In genomic region chr12:117160211-117160891, GRCm38 (mm10) we compare ENCODE assay signal across 9 mouse cellular contexts.
A peak's percentile ranks its signal among the peaks of the same experiment; 100 is the strongest.
DNase-seq lines count a peak whose midpoint lies in the region; ATAC-seq lines count a peak whose summit lies in the region.
"Had no signal": no experiment of that assay in that cellular context is flagged by ENCODE, and none has a peak within 500 bp of the region (broad histone marks: within the 10 kb centered on the region; RNA-seq: fewer than 3 reads in every experiment).

No protein-coding gene starts in this region.

- no peaks in the 10 kb centered on the region for H3K36me3 ChIP-seq in heart, embryonic 15.5 days
- no peaks in the 10 kb centered on the region for H3K36me3 ChIP-seq in hindbrain, embryonic 16.5 days (ENCODE audit: control insufficient read depth, insufficient read depth, low read length)
- H3K36me3 ChIP-seq in neural tube, embryonic 12.5 days = no peaks in the 10 kb centered on the region

- DNase-seq in heart, adult 11 months = no peak
- DNase-seq in embryo, embryonic 11 days = peak; percentile 60
- no peak for DNase-seq in left cerebral cortex, postnatal 10 days (ENCODE audit: extremely low spot score in 1 of 2, low spot score in 2 of 2)
- no peak for DNase-seq in adrenal gland, adult 18-20 months (ENCODE audit: low spot score in 2 of 2)
- DNase-seq in layer of hippocampus, adult 18-20 months (ENCODE audit: low spot score in 2 of 2) = no peak
- DNase-seq: liver had no signal

- H3K27ac ChIP-seq in heart, embryonic 15.5 days = no peak overlapping the region
- H3K27ac ChIP-seq in hindbrain, embryonic 16.5 days (ENCODE audit: low read depth, low read length) = peak overlapping the region; percentile 66
- H3K27ac ChIP-seq in neural tube, embryonic 12.5 days = 0 out of 2 replicates have a peak overlapping the region, but pooled peaks have one; percentile 15

- intact Hi-C loops in left cerebral cortex, postnatal 10 days (cut with DNase I) = no loop called here

- peak overlapping the region; percentile 40 for H3K4me3 ChIP-seq in heart, embryonic 15.5 days
- peak overlapping the region; percentile 35 for H3K4me3 ChIP-seq in hindbrain, embryonic 16.5 days (ENCODE audit: low read length)
- peak overlapping the region; percentile 22 for H3K4me3 ChIP-seq in neural tube, embryonic 12.5 days

- H3K9ac ChIP-seq in heart, embryonic 15.5 days = no peak overlapping the region
- H3K9ac ChIP-seq in hindbrain, embryonic 16.5 days (ENCODE audit: low read depth, low read length) = peak overlapping the region; percentile 57
- H3K9ac ChIP-seq in neural tube, embryonic 12.5 days = peak overlapping the region; percentile 42; the same call in 1 of the 2 replicates

- H3K27me3 ChIP-seq in heart, embryonic 15.5 days = peaks cover 81% of the 10 kb centered on the region
- H3K27me3 ChIP-seq in hindbrain, embryonic 16.5 days (replicated peaks; ENCODE audit: control insufficient read depth, insufficient read depth, low read length) = 0 out of 2 replicates have a peak, but pooled peaks cover 3% of the 10 kb centered on the region
- H3K27me3 ChIP-seq in neural tube, embryonic 12.5 days (replicated peaks) = peaks cover 10% of the 10 kb centered on the region

- no peaks in the 10 kb centered on the region for H3K9me3 ChIP-seq in heart, embryonic 15.5 days (replicated peaks)
- no peaks in the 10 kb centered on the region for H3K9me3 ChIP-seq in hindbrain, embryonic 16.5 days (ENCODE audit: control insufficient read depth, low read length)
- H3K9me3 ChIP-seq in neural tube, embryonic 12.5 days = no peaks in the 10 kb centered on the region

- peaks cover 14% of the 10 kb centered on the region for H3K4me1 ChIP-seq in heart, embryonic 15.5 days (replicated peaks)
- H3K4me1 ChIP-seq in hindbrain, embryonic 16.5 days (ENCODE audit: control insufficient read depth, insufficient read depth, low read depth, low read length) = peaks cover 27% of the 10 kb centered on the region
- peaks cover 42% of the 10 kb centered on the region for H3K4me1 ChIP-seq in neural tube, embryonic 12.5 days

- H3K4me2 ChIP-seq in heart, embryonic 15.5 days = peak overlapping the region; percentile 62
- peak overlapping the region; percentile 63 for H3K4me2 ChIP-seq in hindbrain, embryonic 16.5 days (ENCODE audit: low read length)
- peak overlapping the region; percentile 60 for H3K4me2 ChIP-seq in neural tube, embryonic 12.5 days (replicated peaks)

- 6% methylated on average over 30 of the region's 30 CpGs for WGBS in heart, embryonic 15.5 days
- WGBS in hindbrain, embryonic 16.5 days = 6% methylated on average over 28 of the region's 30 CpGs
- WGBS in neural tube, embryonic 12.5 days = 2% methylated on average over 30 of the region's 30 CpGs

- no peak for ATAC-seq in heart, embryonic 15.5 days (replicated peaks; ENCODE audit: insufficient number of reproducible peaks, insufficient read depth, low FRiP score, low read depth)
- ATAC-seq in hindbrain, embryonic 16.5 days = 0 out of 2 replicates have a peak, but pooled peaks have one; percentile 55
- ATAC-seq in neural tube, embryonic 12.5 days (ENCODE audit: low FRiP score, low read depth) = peak; percentile 12; the same call in 1 of the 2 replicates
